Mouse (Mus musculus): Measurements from ENCODE around the gene Map4k1.

Gene Map4k1

DNA sequence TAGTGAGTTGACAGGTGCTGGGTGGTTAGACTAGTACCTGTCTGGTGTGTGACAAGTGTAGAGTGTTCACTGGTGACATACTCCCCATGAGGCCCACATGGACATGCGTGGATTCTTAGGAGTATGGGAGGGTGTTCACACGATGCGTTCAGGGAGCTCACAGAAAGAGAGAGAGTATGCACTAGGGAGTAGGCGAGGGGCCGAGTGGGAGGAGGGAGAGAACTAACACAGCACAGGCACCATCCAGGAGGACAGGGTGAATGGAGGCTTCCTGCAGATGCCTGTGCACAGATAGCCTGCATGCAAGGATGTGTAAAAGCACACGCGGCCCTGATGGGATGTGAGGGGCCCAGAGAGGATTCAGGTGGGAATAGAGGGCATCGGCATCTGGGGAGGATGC is 40.6 kb downstream of the Map4k1 start:
- DNase-seq (ENCODE audit: low read depth in 2 of 2, low spot score in 2 of 2), result no peak

DNA sequence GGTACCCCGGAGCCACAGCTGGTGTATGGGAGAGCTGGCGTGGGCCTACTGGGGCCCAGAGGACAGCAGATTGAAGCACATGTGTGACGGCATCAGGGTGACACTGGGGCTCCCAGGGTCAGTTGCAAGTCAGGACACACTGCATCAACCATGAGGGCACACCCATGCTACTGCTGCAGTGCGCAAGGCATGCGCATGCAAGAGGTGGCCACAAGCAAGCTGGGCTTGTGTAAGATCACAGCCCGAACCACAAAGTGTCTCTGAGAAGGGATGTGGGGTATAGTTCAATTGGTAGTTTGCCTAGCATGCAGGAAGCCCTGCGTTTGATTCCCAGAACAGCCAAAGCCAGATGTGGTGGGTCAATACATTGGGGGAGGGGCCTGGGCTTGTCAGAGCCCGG is 41.7 kb downstream of the Map4k1 start:
- no peak for DNase-seq (ENCODE audit: low read depth in 2 of 2, low spot score in 2 of 2)

DNA sequence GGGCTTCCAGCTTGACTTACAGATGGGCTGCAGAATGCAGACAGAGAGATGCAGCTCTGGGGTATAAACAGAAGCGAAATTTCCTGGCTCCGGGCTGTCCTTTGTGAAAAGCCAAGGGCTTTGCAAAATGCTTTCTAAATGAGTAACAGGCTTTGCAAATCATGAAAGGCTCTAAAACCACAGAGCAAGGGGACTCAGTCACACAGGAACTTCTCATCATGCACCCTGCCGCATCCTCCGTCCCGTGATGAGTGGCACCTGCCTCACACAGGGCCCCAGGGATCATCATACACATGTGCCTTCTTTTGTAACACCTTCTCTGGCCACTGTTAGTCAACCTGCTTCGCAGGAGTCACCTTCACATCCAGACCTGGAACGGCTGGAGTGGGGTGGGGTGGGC is 43.7 kb downstream of the Map4k1 start:
- peak; percentile 20 to 42 for DNase-seq (ENCODE audit: low read depth in 2 of 2, low spot score in 2 of 2)

DNA sequence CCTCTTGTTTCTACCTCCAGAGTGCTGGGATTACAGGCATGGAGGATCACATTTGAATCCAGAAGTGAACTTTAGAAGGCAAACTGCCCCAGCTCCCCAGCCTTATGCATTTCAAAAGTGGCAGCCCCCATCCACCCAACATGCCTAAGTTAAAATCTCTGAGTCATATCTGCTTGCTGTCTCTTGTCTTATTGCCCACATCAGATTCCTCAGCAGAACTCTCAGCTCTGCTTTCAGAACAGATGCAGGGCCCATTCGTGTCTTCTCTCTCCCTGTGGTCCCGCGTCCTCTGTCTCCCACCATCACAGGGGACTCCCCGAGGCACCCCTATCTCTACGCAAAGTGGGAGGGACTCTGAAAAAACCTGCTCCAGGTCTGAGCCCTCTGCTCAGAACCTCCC is 44.3 kb downstream of the Map4k1 start:
- no peak for DNase-seq (ENCODE audit: low read depth in 2 of 2, low spot score in 2 of 2)

DNA sequence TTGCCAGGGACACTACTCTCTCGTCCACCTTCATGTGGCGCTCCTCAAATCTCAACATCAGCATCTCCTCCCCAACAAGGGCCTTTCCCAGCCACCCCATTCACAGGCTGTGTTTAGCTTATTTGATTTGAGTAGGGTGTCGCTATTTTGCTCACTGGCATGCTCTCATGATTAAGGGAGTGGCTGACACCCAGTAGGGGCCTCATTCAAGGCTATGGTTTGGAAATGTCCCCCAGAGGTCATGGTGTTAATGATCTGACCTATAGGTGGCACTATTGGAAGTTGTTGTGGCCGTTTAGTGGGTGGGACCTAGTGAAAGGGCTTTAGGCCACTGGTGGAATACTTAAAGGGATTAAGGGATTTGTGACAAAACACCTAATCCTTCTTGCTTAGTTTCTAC is 45.0 kb downstream of the Map4k1 start:
- DNase-seq (ENCODE audit: low read depth in 2 of 2, low spot score in 2 of 2), result no peak

DNA sequence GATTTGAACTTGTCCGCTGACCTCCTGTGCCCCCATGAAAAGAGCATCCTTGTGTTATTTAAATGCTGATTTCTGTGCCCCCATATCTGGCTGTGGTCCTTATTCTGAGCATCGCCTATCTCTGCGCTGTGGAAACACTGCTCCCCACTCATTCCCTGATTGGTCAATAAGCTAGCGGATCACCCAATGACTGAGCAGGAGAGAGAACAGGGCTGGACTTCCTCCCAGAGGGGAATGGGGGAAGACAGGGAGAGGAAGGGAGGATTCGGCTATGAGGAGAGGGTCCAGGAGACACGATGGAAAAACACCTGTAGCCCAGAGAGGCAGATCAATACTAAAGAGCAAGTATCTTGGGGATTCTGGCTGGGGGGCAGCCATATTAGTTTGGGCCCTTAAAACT is 46.9 kb downstream of the Map4k1 start:
- no peak for DNase-seq (ENCODE audit: low read depth in 2 of 2, low spot score in 2 of 2)

DNA sequence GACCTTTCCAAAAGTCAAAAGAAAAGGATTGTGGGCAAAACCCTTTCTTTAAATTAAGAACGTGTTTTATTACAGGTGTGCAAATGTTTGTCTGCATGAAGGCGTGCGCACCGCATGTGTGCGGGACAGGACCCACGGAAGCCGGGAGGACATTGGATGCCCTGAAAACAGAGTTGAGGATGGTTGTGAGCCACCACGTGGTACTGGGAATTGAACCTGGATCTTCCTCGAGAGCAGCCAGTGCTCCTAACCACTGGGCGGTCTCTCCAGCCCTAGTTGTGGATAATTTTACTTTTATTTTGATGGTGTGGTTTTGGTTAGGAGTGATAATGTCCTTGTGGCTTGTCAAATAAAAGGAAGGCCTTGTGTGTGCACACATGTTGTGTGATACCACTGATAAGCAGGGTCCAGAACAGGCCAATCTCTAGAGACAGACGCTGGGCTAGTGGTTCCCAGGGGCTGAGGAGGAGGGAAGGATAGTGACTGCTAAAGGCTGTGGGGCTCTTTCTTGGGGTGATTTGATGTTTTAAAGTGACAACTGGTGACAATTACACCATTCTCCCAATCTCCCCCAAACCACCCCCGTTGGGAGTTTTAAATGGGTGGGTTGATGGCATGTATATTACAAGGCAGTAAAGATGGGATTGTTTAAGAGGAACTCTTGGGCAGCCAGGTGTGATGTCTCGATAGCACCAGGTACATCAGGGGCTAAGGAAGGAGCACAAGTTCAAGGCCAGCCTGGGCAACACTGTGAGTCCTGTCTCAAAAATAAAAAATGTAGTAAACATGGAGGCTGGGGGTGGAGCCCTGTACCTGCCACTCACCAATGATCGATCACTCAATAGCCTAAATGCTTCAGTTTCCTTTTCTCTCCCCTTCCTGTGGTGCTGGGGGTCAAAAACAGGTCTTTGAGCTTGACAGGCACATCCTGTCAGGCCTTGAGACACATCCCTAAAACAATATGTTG is 48.1 kb downstream of the Map4k1 start:
- DNase-seq (ENCODE audit: low read depth in 2 of 2, low spot score in 2 of 2), result no peak

DNA sequence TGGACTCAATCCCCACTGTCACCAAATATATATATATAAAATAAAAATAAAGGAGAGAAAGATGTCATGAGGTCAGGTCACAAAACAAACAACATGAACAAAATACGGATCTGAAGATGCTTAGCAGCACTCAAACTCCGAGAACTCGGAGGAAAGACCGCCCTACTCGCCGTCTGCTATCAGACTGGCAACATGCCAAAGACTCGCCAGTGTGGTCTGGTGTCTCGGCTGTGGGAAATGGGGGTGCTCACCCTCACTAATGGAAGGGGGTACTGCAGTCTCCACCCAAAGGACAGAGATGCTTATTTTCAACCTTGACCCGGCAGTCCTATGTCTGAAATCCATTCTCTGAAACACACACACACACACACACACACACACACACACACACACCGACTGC is 49.8 kb downstream of the Map4k1 start:
- DNase-seq (ENCODE audit: low read depth in 2 of 2, low spot score in 2 of 2), result no peak

DNA sequence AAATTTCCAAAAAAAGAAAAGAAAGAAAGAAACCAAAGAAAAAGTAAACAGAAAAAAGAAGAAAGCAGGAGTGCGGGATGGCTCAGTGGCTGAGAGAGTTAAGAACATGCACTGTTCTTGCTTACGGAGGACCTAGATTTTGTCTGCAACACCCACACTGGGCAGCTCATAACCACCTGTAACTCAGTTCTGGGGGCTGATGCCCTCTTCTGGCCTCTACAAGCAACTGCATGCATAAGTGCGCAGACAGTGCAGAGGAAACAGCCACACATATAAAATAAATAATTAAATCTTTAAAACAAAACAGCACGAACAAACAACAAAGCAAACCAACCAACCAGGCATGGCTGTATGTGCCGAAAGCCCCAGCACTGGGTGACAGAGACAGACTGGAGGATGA is 50.8 kb downstream of the Map4k1 start:
- no peak for DNase-seq (ENCODE audit: low read depth in 2 of 2, low spot score in 2 of 2)

DNA sequence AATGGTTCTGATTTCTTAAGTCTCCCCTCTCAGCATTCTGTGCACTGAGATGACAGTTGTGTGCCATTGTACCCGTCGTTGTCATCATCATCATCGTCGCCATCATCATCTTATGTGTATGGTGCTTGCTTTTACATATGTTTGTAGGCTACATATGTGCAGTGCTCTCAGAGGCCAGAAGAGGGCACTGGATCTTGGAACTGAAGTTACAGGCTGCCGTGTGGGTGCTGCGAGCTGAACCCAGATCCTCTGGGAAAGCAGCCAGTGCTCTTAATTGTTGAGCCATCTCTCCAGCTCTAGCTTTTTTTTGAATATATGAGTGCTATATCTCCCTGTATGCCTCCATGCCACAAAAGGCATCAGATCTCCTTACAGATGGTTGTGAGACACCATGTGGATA is 55.4 kb downstream of the Map4k1 start:
- DNase-seq (ENCODE audit: low read depth in 2 of 2, low spot score in 2 of 2), result no peak

DNA sequence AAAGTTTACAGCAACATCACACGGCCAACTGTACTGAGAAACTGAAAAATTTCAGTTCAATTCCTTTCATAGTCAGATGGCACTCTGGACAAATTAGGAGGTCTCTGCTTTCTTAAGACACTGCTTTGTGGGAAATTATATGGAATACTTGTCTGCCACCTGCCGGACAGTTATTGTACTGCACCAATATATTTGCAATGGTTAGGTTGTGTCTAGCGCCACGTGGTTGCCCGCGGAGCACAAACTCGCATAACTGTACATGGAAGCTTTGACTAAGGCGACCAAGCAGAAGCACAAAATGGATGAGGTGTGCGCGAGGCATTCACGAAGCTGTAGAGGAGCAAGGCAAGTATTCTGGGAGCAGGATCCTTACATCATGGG is 57.7 kb downstream of the Map4k1 start:
- DNase-seq (ENCODE audit: low read depth in 2 of 2, low spot score in 2 of 2), result peak; percentile 89 to 93

DNA sequence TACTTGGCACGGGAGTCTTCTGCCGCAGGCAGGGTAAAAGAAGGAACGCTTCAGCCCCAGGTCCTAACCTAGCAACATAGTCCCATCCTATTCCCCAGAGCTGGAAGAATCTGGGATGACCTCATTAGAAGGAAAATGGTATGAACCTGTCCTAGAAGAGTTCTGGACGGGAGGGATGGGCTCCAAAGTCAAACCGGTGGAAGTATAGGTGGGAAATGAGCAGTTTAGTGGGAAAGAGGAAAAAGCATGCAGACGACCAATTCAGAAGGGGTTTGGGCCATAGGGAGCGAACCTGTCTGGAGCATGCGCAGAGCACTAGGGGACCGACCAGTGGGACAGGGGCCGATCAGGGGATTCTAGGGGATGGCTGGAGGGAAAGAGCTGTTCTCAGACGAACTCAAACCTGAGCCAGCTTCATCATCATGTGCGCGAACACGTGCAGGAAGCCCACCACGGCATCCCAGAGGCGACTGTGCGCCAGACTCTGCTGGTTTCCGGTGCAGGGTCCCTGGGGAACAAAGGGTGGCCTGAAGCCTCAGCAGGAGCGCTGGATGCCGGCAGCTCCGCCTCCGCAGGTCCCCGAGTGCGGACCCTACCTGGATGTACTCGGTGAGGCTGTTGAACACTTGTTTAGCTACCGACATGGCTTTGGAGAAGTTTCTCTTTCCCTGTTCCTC is 58.3 kb downstream of the Map4k1 start:
- no peak for DNase-seq (ENCODE audit: low read depth in 2 of 2, low spot score in 2 of 2)

DNA sequence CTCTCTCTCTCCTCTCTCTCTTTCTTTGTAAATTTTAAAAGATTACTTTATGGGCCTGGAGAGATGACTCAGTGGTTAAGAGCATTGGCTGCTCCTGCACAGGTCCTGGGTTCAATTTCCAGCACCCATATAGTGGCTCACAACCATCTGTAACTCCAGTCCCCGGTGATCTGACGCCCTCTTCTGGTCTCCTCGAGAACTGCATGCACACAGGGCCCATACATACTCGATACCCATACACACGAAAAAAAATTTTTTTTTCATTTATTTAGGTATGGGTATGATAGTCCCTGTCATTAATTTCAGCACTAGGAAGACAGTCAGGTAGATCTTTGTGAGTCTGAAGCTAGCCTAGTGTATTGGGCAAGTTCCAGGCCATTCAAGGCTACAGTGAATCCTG is 59.3 kb downstream of the Map4k1 start:
- DNase-seq (ENCODE audit: low read depth in 2 of 2, low spot score in 2 of 2), result no peak

DNA sequence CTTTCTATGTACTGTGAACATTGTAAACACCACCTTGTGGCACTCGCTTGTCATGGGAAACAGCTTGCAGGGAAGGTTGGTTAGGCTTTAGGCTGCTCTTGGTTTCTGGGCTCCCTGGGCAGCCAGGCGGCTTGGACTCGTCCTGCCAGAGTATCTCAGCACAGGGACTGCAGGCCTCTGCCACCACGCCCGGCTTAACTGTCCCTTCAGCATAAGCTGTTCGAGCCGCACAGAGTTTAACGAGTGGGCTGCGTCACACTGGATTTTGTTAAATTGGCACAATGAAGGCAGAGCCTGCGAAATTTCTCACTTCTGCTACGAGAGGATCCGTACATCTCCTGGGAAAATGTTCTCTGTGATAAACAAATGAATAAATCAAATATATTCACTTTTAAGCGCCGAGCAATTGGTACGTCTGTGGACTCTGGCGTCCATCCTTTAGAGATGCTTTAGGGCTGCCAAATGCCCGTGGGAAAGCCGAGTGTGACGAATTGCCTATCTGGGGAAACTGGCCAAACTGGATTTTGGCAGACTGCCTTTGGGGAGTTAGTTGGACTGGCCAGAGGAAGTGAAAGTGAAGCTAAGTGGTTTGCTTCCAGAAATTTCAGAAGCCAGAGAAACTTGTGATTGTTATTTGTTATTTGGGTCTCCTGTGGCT is 61.3 kb downstream of the Map4k1 start:
- DNase-seq (ENCODE audit: low read depth in 2 of 2, low spot score in 2 of 2), result no peak

DNA sequence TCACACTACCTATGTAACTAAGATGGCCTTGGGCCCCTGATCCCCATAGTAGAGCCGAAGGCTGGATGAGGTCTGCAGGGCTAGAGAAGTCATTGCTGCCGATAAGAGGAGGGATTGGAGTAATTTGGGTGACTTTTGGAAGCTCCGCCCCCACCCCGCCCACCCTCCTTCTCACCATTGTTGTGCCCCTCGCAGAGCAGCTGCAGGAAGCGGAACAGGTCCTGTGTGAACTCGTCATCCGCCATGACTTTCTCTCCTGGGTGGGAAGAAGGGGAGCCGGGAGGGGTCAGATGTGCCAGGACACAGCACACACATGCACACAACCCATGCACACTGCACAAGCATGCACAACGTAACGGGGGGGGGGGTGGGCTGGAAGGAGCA is 61.8 kb downstream of the Map4k1 start:
- DNase-seq (ENCODE audit: low read depth in 2 of 2, low spot score in 2 of 2), result no peak

DNA sequence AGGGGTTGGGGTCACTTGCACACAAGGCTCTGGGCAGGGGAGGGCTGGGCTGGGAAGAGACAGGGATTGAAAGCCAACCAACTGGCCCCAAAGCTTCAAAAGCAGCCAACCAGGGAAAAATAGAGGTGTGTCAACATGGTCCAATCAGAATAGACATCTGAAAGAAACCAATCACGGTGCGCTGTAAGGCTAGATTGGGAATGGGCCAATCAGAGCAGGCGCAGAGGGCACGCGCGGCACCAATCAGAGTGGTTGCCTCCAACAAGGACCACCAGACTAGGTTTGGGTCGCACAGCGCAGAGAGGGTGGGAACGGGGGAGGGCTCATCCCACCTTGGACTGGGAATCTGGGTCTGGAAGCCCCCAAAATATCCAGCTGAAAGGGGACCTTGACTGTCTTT is 62.5 kb downstream of the Map4k1 start:
- DNase-seq (ENCODE audit: low read depth in 2 of 2, low spot score in 2 of 2), result no peak

DNA sequence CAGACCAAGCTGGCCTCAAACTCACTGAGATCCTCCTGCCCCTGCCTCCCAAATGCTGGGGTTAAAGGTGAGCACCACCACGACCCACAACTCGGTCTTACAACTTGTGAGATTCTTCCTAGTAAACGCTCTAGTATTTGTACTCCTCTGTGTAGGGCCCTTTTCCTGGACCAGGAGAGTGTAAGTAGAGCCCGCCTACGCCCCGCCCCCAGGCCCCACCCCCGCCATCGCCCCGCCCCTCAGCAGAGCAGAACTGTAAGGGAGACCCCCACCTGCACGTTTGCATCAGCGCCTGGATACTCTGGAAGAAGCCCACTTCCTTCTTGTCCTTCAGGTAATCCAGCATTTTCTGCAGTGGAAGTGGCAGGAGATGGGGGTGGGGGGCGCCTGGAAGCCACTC is 64.7 kb downstream of the Map4k1 start:
- DNase-seq (ENCODE audit: low read depth in 2 of 2, low spot score in 2 of 2), result no peak

DNA sequence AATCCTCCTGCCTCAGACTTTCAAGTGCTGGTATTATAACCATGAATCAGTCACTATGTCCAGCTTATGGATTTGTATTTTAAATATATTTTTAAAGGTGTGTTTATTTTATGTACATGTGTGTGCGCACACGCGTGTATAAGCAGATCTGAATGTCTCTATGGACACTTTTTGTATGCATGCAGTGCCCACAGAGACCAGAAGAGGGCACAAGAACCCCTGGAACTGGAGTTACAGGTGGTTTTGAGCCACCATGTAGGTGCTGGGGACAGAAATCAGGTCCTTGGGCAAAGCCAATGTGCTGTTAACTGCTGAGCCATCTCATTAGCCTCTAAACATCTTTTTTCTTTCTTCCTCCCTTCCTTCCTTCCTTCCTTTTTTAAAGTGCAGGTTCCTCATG is 66.2 kb downstream of the Map4k1 start:
- DNase-seq (ENCODE audit: low read depth in 2 of 2, low spot score in 2 of 2), result no peak

DNA sequence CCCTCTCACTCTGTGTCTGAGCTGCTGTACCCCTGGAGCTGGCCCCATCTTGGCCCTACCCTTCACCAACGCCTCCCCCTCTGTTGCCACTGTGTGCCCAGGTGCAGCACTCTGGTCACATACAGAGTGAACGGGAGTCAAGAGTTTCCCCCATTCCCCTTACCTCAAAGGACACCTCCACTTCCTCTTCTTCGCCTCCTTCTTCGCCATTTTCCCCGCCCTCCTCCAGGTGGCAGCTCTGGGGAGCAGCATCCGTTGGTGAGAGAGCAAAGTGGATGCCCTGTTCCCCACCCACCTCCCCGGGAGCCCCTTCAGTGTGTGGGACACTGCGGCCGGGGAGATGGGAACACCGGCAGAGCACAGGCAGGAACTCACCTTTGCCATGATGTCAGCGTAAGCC is 66.8 kb downstream of the Map4k1 start:
- no peak for DNase-seq (ENCODE audit: low read depth in 2 of 2, low spot score in 2 of 2)

DNA sequence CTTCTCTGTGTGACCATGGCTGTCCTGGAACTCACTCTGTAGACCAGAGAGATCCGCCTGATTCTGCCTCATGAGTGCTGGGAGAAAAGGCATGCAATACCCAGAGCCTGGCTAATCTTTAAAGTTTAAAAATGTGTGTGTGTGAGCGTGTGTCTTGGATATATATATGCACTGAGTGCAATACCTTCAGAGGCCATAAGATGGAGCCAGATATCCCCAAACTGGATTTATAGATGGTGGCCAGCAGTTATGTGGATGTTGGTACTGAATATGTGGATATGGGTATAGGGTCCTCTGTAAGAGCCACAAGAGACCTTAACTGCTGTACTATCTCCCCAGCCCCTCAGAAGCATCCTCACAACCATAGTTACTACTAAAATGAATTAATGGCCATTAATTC is 68.9 kb downstream of the Map4k1 start:
- DNase-seq (ENCODE audit: low read depth in 2 of 2, low spot score in 2 of 2), result peak in 1 of 2 experiments; percentile 9

DNA sequence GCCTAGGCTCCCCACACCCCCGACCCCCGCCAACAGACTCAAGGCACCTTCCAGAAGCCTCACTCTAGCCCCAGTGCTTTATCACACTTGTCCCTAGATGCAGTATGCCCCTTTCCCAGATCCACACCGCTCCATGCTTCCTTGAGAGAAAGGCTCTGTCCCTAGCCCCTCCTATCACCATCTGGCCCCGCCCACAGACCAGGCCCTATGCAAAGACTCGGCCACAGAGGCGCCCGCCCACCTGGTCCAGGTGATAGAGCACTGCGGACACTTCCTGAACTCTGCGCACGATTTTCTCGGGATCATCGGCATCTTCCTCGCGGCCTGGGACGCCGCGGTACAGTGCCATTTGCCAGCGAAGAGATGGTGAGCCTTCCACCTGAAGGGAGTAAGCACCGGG is 71.0 kb downstream of the Map4k1 start:
- DNase-seq (ENCODE audit: low read depth in 2 of 2, low spot score in 2 of 2), result no peak

Measured in CD8-positive naive resting alpha-beta T cell, adult 2 months (primary cell).